Mouse (Mus musculus) heart, postnatal 0 days (tissue): ENCODE measurements around the gene Tekt3.

ENCODE experiments used
- CTCF ChIP-seq: IDR thresholded peaks from 2 replicates; pipeline ENCODE4 v1.5.1; 2016; ENCODE audit warnings: antibody characterized with exemption, control low read depth, low read depth
- EP300 ChIP-seq: IDR thresholded peaks from 2 replicates; pipeline ENCODE4 v1.6.1; 2016; ENCODE audit warnings: antibody characterized with exemption, low read depth

DNA sequence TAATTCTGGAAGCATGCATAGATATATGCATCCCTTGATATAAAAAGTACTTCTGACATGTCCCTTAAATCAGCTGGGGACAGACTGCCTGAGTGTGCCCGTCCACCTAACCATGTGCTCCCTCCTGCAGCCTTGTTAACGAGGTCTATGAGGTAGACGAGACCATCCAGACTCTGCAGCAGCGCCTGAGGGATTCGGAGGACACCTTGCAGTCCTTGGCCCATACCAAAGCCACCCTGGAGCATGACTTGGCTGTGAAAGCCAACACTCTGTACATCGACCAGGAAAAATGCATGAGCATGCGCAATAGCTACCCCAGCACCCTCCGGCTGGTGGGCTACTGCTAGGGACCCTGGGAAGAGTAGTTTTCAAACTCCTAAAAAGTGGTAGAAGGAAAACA is 33.0 kb downstream of the Tekt3 start:
- no peak for TF ChIP-seq CTCF
- no peak for TF ChIP-seq EP300
